Mouse (Mus musculus) embryonic fibroblast, embryonic 13.5 days (primary cell): ENCODE measurements at regions not wholly inside any gene's neighbourhood (a gene's known extent, or its start where the extent isn't known, plus 50 kb on each side); places are given as distances from the start of the nearest gene placed in this dataset.

Experiments used
- CTCF ChIP-seq: IDR thresholded peaks from 2 replicates; pipeline ENCODE4 v1.5.1; 2011; ENCODE audit warnings: mild to moderate bottlenecking, control low read depth, low read length, moderate library complexity, borderline replicate concordance; ENCODE audit not compliant: insufficient read depth
- POLR2A ChIP-seq: IDR thresholded peaks from 2 replicates; pipeline ENCODE4 v1.6.1; 2011; ENCODE audit warnings: low read depth, mild to moderate bottlenecking, control low read depth, low read length, moderate library complexity

DNA sequence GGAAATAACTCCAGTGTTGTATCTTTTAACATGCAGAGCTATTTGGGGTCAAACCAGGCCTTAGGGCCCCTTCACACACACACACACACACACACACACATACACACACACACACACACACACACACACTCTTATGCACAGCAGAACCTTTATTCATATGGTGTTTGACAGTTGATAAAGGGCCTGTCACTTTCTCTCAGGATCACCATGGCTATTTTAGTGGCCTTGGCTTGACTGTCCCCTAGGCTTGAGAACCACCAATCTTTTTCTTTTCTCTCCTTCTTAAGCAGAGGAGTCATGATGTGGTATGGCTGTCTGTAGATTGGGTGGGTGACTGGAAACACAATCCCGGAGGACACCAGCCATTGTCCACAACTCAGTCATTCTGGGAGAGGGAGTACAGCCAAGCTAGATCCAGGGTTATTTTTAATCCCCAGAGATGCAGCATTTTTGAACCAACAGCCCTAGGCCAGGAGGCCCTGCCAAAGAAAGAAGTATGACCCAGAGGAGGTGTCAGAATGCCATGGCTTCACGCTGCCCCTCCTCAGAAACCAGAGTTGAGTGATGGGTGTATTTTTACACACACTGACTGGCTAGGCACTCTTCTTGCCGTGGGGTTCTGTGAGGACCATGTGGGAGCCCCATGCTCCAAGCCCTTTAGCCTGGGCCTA is 111.7 kb upstream of the Tpm1 start:
- TF ChIP-seq CTCF (no peak), POLR2A (no peak)
